Mouse (Mus musculus) embryonic fibroblast, embryonic 13.5 days (primary cell): ENCODE results near the gene Banf1.

Source experiments
- CTCF ChIP-seq: IDR thresholded peaks from 2 replicates; pipeline ENCODE4 v1.5.1; 2011; ENCODE audit warnings: mild to moderate bottlenecking, control low read depth, low read length, moderate library complexity, borderline replicate concordance; ENCODE audit not compliant: insufficient read depth
- POLR2A ChIP-seq: IDR thresholded peaks from 2 replicates; pipeline ENCODE4 v1.6.1; 2011; ENCODE audit warnings: low read depth, mild to moderate bottlenecking, control low read depth, low read length, moderate library complexity

GRCm38 (mm10) chr19:5377446-5377845 lies 10.5 kb upstream of the Banf1 start:
- TF ChIP-seq POLR2A (no peak), CTCF (no peak)
